Mouse (Mus musculus) MEL (cell line): Measurements from ENCODE around the gene Mid1. TPM values are rescaled to one million over a fixed set of nuclear protein-coding genes. Genes with fewer than 3 reads are reported as not detected.

Experiments
- DNase-seq: peaks from one replicate; pipeline ENCODE4 v3.0.0; 2011; ENCODE audit warnings: low read depth, low spot score
- H3K27ac ChIP-seq: 2 replicates; pipeline ENCODE4 v1.5.1; 2012; ENCODE audit warnings: low read depth, mild to moderate bottlenecking, control low read depth, low read length, moderate library complexity; ENCODE audit not compliant: control insufficient read depth
- H3K27me3 ChIP-seq, 2 experiments: fragments of 150-350 bp in 1 of 2; sonication (generic) in 1 of 2; 2 replicates each; pipeline ENCODE4 v1.6.1; 2012; ENCODE audit warnings: low read length in 2 of 2, mild to moderate bottlenecking in 2 of 2, improper control_type of control experiment in 1 of 2, moderate library complexity in 1 of 2; ENCODE audit not compliant: insufficient read depth in 2 of 2, control insufficient read depth in 1 of 2
- H3K36me3 ChIP-seq, 2 experiments: 2 replicates each; pipeline ENCODE4 v1.6.1; 2012 to 2014; ENCODE audit warnings: low read length in 2 of 2, improper control_type of control experiment in 1 of 2, inconsistent platforms in 1 of 2, mild to moderate bottlenecking in 1 of 2; ENCODE audit not compliant: insufficient read depth in 2 of 2, control insufficient read depth in 1 of 2
- H3K4me1 ChIP-seq, 2 experiments: fragments of 150-350 bp in 1 of 2; sonication (generic) in 1 of 2; 2 replicates each; pipeline ENCODE4 v1.6.1; 2012; ENCODE audit warnings: low read length in 2 of 2, improper control_type of control experiment in 1 of 2, mild to moderate bottlenecking in 1 of 2; ENCODE audit not compliant: insufficient read depth in 2 of 2, control insufficient read depth in 1 of 2
- H3K4me3 ChIP-seq, 2 experiments: fragments of 150-350 bp in 1 of 2; sonication (generic) in 1 of 2; 2 replicates each; pipeline ENCODE4 v1.5.1; 2012; ENCODE audit warnings: low read depth in 2 of 2, low read length in 2 of 2, mild to moderate bottlenecking in 2 of 2, moderate library complexity in 2 of 2, control low read depth in 1 of 2, improper control_type of control experiment in 1 of 2; ENCODE audit not compliant: control insufficient read depth in 1 of 2, insufficient read depth in 1 of 2
- H3K79me2 ChIP-seq: 2 replicates; pipeline ENCODE4 v1.6.1; 2012; ENCODE audit warnings: mild to moderate bottlenecking, low read length, moderate library complexity; ENCODE audit not compliant: control insufficient read depth, poor library complexity, insufficient read depth
- H3K9ac ChIP-seq: 2 replicates; pipeline ENCODE4 v1.6.1; 2012; ENCODE audit warnings: low read depth, mild to moderate bottlenecking, control low read depth, low read length, moderate library complexity; ENCODE audit not compliant: control insufficient read depth, poor library complexity, severe bottlenecking
- H3K9me3 ChIP-seq: fragments of 150-350 bp; sonication (generic); replicated peaks from 2 replicates; pipeline ENCODE4 v1.6.1; 2012; ENCODE audit warnings: mild to moderate bottlenecking, low read length, improper control_type of control experiment, moderate library complexity; ENCODE audit not compliant: insufficient read depth
- CHD2 ChIP-seq: IDR thresholded peaks from 2 replicates; pipeline ENCODE4 v1.6.1; 2011; ENCODE audit warnings: low read length, improper control_type of control experiment
- ELF1 ChIP-seq: IDR thresholded peaks from 2 replicates; pipeline ENCODE4 v1.6.1; 2014; ENCODE audit warnings: low read depth, mild to moderate bottlenecking, inconsistent platforms, low read length, improper control_type of control experiment, moderate library complexity
- GATA1 ChIP-seq: IDR thresholded peaks from 2 replicates; pipeline ENCODE4 v1.6.1; 2011; ENCODE audit warnings: low read depth, low read length, improper control_type of control experiment
- HCFC1 ChIP-seq: IDR thresholded peaks from 2 replicates; pipeline ENCODE4 v1.6.1; 2012; ENCODE audit warnings: low read depth, mild to moderate bottlenecking, inconsistent platforms, low read length, improper control_type of control experiment, moderate library complexity
- MAFK ChIP-seq: IDR thresholded peaks from 2 replicates; pipeline ENCODE4 v1.6.1; 2011; ENCODE audit warnings: low read depth, mild to moderate bottlenecking, low read length, improper control_type of control experiment, borderline replicate concordance
- MAZ ChIP-seq: IDR thresholded peaks from 2 replicates; pipeline ENCODE4 v1.6.1; 2012; ENCODE audit warnings: low read depth, mild to moderate bottlenecking, inconsistent platforms, low read length, improper control_type of control experiment
- MEF2A ChIP-seq: IDR thresholded peaks from 2 replicates; pipeline ENCODE4 v1.6.1; 2014; ENCODE audit warnings: low read depth, mild to moderate bottlenecking, inconsistent platforms, low read length, improper control_type of control experiment; ENCODE audit not compliant: poor library complexity, insufficient replicate concordance, severe bottlenecking; ENCODE audit errors: extremely low read depth
- MXI1 ChIP-seq: IDR thresholded peaks from 2 replicates; pipeline ENCODE4 v1.6.1; 2011; ENCODE audit warnings: mild to moderate bottlenecking, low read depth, low read length, improper control_type of control experiment
- MYC ChIP-seq: IDR thresholded peaks from 2 replicates; pipeline ENCODE4 v1.6.1; 2011; ENCODE audit warnings: low read depth, mild to moderate bottlenecking, low read length, improper control_type of control experiment, moderate library complexity
- NELFE ChIP-seq: IDR thresholded peaks from 2 replicates; pipeline ENCODE4 v1.6.1; 2011; ENCODE audit warnings: low read depth, low read length, improper control_type of control experiment
- NRF1 ChIP-seq: IDR thresholded peaks from 2 replicates; pipeline ENCODE4 v1.6.1; 2014; ENCODE audit warnings: low read depth, mild to moderate bottlenecking, inconsistent platforms, low read length, improper control_type of control experiment, moderate library complexity; ENCODE audit not compliant: poor library complexity, insufficient read depth, severe bottlenecking
- POLR2A ChIP-seq, 2 experiments: IDR thresholded peaks; 2 replicates each; pipeline ENCODE4 v1.6.1; 2011 to 2012; ENCODE audit warnings: low read length in 2 of 2, mild to moderate bottlenecking in 2 of 2, control low read depth in 1 of 2, improper control_type of control experiment in 1 of 2, low read depth in 1 of 2, moderate library complexity in 1 of 2; ENCODE audit not compliant: control insufficient read depth in 1 of 2, insufficient read depth in 1 of 2, poor library complexity in 1 of 2
- RAD21 ChIP-seq: IDR thresholded peaks from 2 replicates; pipeline ENCODE4 v1.6.1; 2011; ENCODE audit warnings: mild to moderate bottlenecking, low read depth, low read length, improper control_type of control experiment
- RCOR1 ChIP-seq: IDR thresholded peaks from 2 replicates; pipeline ENCODE4 v1.6.1; 2012; ENCODE audit warnings: low read depth, mild to moderate bottlenecking, inconsistent platforms, low read length, improper control_type of control experiment
- SIN3A ChIP-seq: IDR thresholded peaks from 2 replicates; pipeline ENCODE4 v1.6.1; 2012; ENCODE audit warnings: low read length, improper control_type of control experiment, inconsistent platforms
- SMC3 ChIP-seq: IDR thresholded peaks from 2 replicates; pipeline ENCODE4 v1.6.1; 2011; ENCODE audit warnings: low read depth, low read length, improper control_type of control experiment
- TAL1 ChIP-seq: IDR thresholded peaks from 2 replicates; pipeline ENCODE4 v1.6.1; 2012; ENCODE audit warnings: mild to moderate bottlenecking, inconsistent platforms, low read length, moderate library complexity, mixed read lengths
- USF1 ChIP-seq: IDR thresholded peaks from 2 replicates; pipeline ENCODE4 v1.6.1; 2014; ENCODE audit warnings: low read depth, mild to moderate bottlenecking, inconsistent platforms, low read length, improper control_type of control experiment, moderate library complexity
- USF2 ChIP-seq, 2 experiments: IDR thresholded peaks; 2 replicates each; pipeline ENCODE4 v1.6.1; 2011 to 2012; ENCODE audit warnings: improper control_type of control experiment in 2 of 2, low read length in 2 of 2, borderline replicate concordance in 1 of 2, inconsistent platforms in 1 of 2, low read depth in 1 of 2, mild to moderate bottlenecking in 1 of 2; ENCODE audit not compliant: insufficient read depth in 1 of 2
- ZC3H11A ChIP-seq: IDR thresholded peaks from 2 replicates; pipeline ENCODE4 v1.6.1; 2012; ENCODE audit warnings: low read depth, mild to moderate bottlenecking, inconsistent platforms, low read length, improper control_type of control experiment
- ZMIZ1 ChIP-seq: IDR thresholded peaks from 2 replicates; pipeline ENCODE4 v1.6.1; 2012; ENCODE audit warnings: low read depth, mild to moderate bottlenecking, inconsistent platforms, low read length, improper control_type of control experiment, moderate library complexity
- polyA plus RNA-seq, 2 experiments: library from polyadenylated mRNA; stranded (reverse) in 1 of 2; unstranded in 1 of 2; fragments of >175 nt in 1 of 2; fragments of >200 nt in 1 of 2; gene quantifications; 2 replicates each; pipeline versions ENCODE4 v1.2.1 to v1.2.4; 2012; ENCODE audit warnings: low replicate concordance in 2 of 2, low read depth in 1 of 2; ENCODE audit not compliant: insufficient read length in 2 of 2, insufficient read depth in 1 of 2, missing spikeins in 1 of 2
- total RNA-seq: library from RNA; depleted of rRNA; stranded (reverse); fragments of 300-350 nt; gene quantifications from 2 replicates; pipeline ENCODE4 v1.2.3, GENCODE M21; 2012

Gene Mid1
- total and polyA plus RNA-seq, 3 experiments = 1.4 to 7.8 TPM; not detected in 1

DNA sequence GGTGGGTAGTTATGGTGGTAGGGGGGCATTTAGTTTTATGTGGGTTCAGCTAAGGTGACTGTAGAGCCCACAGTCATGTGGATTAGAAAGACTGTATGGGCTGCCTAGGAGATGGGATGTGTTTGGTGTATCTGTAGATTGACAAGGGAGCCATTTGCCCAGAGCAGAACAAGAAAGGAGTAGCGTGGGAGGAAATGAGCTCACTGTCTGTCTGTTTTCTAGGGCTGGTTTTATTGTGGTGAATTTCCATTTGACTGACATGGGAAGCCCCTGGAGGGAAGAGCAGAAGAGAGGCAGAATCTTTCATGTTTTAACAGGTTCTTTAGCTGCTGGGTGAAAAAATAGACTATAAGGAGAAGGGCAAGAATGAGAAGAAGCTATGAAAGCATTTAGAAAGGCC is 238.4 kb downstream of the Mid1 start:
- Histone ChIP-seq H3K9ac (no peak overlapping the region), H3K27ac (no peak overlapping the region), H3K36me3 (no peaks in the 10 kb centered on the region), H3K4me1 (no peaks in the 10 kb centered on the region), H3K79me2 (no peaks in the 10 kb centered on the region), H3K4me3 (no peak overlapping the region)
- DNase-seq = no peak
- no peak for TF ChIP-seq ZC3H11A
- no peak for TF ChIP-seq MAZ
- no peak for TF ChIP-seq RAD21
- TF ChIP-seq, all 39 proteins: peak for 0
- Histone ChIP-seq H3K27me3 (peaks cover 3 to 10% of the 10 kb centered on the region in 2 experiments), H3K9me3 (no peaks in the 10 kb centered on the region)

DNA sequence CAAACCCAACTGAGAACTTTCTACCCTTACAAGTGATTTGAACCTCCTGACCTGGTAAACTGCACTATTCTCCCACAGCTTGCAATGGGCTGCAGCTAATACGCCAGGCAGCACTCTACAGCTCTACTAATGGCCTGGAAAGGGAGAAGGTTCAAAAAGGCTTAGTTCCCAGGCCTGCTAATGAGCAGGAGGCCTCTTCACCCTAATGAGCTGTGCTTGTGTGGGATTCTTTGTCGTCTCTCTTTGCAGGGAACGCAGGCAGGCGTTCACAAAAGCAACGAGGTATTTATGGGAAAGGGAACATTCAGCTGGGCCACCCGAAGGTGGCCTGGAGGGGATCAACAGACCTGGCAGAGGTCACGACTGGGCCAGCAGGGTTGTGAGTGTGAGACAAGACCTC is 240.6 kb downstream of the Mid1 start:
- DNase-seq = no peak
- Histone ChIP-seq H3K36me3 (no peaks in the 10 kb centered on the region), H3K27ac (no peak overlapping the region), H3K79me2 (no peaks in the 10 kb centered on the region), H3K9me3 (no peaks in the 10 kb centered on the region), H3K9ac (no peak overlapping the region), H3K27me3 (peaks cover 11 to 15% of the 10 kb centered on the region in 2 experiments), H3K4me1 (no peaks in the 10 kb centered on the region), H3K4me3 (no peak overlapping the region)
- no peak for TF ChIP-seq ELF1
- no peak for TF ChIP-seq MXI1
- TF ChIP-seq CHD2 = no peak
- no peak for TF ChIP-seq GATA1
- no peak for TF ChIP-seq MAFK
- no peak for TF ChIP-seq NRF1
- TF ChIP-seq ZMIZ1 = no peak
- no peak for TF ChIP-seq SMC3
- no peak for TF ChIP-seq MEF2A
- no peak for TF ChIP-seq RCOR1
- TF ChIP-seq HCFC1 = no peak

DNA sequence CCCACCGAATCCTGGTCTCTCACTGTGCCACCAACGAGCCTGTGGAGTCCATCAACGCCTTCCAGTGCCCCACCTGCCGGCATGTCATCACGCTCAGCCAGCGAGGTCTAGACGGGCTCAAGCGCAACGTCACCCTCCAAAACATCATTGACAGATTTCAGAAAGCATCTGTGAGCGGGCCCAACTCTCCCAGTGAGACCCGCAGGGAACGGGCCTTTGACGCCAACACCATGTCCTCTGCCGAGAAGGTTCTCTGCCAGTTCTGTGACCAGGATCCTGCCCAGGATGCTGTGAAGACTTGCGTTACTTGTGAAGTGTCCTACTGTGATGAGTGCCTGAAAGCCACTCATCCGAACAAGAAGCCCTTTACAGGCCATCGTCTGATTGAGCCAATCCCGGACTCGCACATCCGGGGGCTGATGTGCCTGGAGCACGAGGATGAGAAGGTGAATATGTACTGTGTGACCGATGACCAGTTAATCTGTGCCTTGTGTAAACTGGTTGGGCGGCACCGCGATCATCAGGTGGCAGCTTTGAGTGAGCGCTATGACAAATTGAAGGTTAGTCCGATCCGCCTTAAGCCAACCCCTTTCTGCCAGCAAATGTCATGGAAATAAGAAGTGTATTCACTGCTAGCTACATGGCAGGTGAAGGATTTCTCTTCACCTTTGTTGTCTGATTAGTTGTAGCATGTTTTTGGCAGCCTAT is 242.3 kb downstream of the Mid1 start:
- peaks cover 11 to 18% of the 10 kb centered on the region in 2 experiments for H3K27me3 ChIP-seq
- H3K9me3 ChIP-seq = no peaks in the 10 kb centered on the region
- H3K4me3 ChIP-seq = no peak overlapping the region
- H3K4me1 ChIP-seq = no peaks in the 10 kb centered on the region
- TF ChIP-seq MEF2A (no peak), SIN3A (no peak), USF1 (no peak), NELFE (no peak), NRF1 (no peak), POLR2A (IDR thresholded peaks at IDR 0.05; ENCODE audit: control insufficient read depth in 1 of 2, insufficient read depth in 1 of 2, low read depth in 1 of 2, low read length in 2 of 2, poor library complexity in 1 of 2) (no peak), TAL1 (no peak), MYC (no peak), USF2 (IDR thresholded peaks at IDR 0.05; ENCODE audit: borderline replicate concordance in 1 of 2, insufficient read depth in 1 of 2, low read depth in 1 of 2, low read length in 2 of 2) (no peak)
- TF ChIP-seq, all 39 proteins: peak for 0
- DNase-seq = no peak
- Histone ChIP-seq H3K27ac (no peak overlapping the region), H3K9ac (no peak overlapping the region), H3K79me2 (no peaks in the 10 kb centered on the region), H3K36me3 (no peaks in the 10 kb centered on the region)
